Mouse (Mus musculus): ENCODE data around the gene Zfand3. TPM values are rescaled to one million over a fixed set of nuclear protein-coding genes. Genes with fewer than 3 reads are reported as not detected.
A peak's percentile ranks its signal among the peaks of the same experiment; 100 is the strongest.

Zfand3 gene
- polyA plus RNA-seq, 1 experiment from 2014 or later = 64.2 TPM

GRCm38 (mm10) chr17:30005451-30005941, 963 bp downstream of the Zfand3 start:
- H3K27ac ChIP-seq (replicated peaks) = peak overlapping the region; percentile 100
- no peaks in the 10 kb centered on the region for H3K27me3 ChIP-seq
- 1% methylated on average over 14 of the region's 19 CpGs for WGBS
- peak overlapping the region; percentile 89 for H3K4me2 ChIP-seq (replicated peaks)
- peak overlapping the region; percentile 91 for H3K9ac ChIP-seq (replicated peaks)
- H3K36me3 ChIP-seq = no peaks in the 10 kb centered on the region
- H3K4me3 ChIP-seq = peak overlapping the region; percentile 73
- no peaks in the 10 kb centered on the region for H3K9me3 ChIP-seq
- peak; percentile 13; the same call in 1 of the 2 replicates for ATAC-seq (replicated peaks)
- peaks cover 46% of the 10 kb centered on the region for H3K4me1 ChIP-seq

DNA sequence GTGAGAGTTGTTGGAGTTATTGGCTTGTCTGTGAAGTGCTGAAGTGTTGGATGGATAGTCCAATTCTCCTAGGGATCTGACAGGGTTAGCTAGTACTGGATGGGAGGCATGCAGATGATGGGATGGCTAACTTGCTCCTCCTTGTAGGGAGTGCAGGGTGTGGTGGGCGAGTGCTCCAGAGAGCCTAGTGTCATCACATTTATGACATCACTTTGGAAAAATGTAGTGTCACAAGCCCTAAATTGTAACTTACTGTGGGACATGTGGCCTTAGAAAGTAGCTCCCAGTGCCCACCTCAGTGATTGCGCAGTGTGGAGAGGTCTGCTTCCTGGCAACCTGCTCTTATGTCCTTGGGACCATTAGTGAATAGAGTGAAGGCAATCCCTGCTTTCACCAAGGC, 2.3 kb downstream of the Zfand3 start:
- no peak overlapping the region for H3K27ac ChIP-seq (replicated peaks)
- peak overlapping the region; percentile 89 for H3K4me2 ChIP-seq (replicated peaks)
- no peaks in the 10 kb centered on the region for H3K9me3 ChIP-seq
- no peak for ATAC-seq (replicated peaks)
- no peaks in the 10 kb centered on the region for H3K36me3 ChIP-seq
- H3K4me3 ChIP-seq = peak overlapping the region; percentile 5; the same call in 1 of the 2 replicates
- H3K27me3 ChIP-seq = no peaks in the 10 kb centered on the region
- 79% methylated on average over 2 of the region's 2 CpGs for WGBS
- H3K4me1 ChIP-seq = peaks cover 46% of the 10 kb centered on the region
- H3K9ac ChIP-seq (replicated peaks) = 0 out of 2 replicates have a peak overlapping the region, but pooled peaks have one; percentile 10

DNA sequence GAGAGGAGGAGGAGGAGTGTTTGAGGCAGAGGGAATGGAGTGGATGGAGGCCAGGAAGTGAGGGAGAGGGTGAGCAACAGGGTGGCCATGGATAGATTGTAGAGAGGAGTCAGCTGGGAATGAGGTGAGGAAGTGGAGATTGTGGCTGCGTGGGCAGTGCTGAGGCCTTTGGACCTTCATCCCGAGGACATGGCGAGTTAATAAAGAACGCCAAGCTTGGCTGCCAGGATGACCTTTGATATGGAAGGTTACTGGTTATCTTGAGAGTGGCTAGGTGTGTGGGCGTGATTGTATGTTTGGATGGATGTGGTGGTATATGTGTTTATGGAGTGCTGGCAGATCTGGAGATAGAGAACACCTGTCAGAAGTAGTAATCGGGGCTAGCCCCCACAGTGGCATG, 3.4 kb downstream of the Zfand3 start:
- no peaks in the 10 kb centered on the region for H3K36me3 ChIP-seq
- no peak overlapping the region for H3K4me3 ChIP-seq
- H3K27ac ChIP-seq (replicated peaks) = peak overlapping the region; percentile 46
- peak overlapping the region; percentile 89; the same call in 1 of the 2 replicates for H3K4me2 ChIP-seq (replicated peaks)
- no peak overlapping the region for H3K9ac ChIP-seq (replicated peaks)
- ATAC-seq (replicated peaks) = no peak
- H3K9me3 ChIP-seq = no peaks in the 10 kb centered on the region
- H3K27me3 ChIP-seq = no peaks in the 10 kb centered on the region
- 89% methylated on average over 6 of the region's 6 CpGs for WGBS
- peaks cover 46% of the 10 kb centered on the region for H3K4me1 ChIP-seq

DNA sequence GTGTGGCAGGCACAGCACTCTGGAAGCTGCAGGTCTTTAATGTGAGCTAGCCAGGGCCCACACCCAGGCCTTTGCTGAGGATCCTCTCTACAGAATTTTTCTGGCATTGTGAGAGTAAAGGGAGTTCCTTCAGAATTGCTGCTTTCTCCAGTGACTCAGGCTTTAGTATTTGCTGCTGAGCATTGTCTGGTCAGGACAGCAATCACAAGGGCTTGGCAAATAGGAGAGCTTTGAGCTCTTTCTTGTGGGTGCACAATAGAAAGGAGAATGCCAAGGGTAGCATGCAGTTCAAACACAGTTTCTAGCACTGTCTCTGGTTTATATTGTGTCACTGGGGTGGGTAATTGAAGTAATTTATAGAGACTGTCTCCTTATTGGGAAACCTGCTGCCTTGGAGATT, 3.9 kb downstream of the Zfand3 start:
- Histone ChIP-seq H3K4me1 (peaks cover 43% of the 10 kb centered on the region), H3K4me3 (no peak overlapping the region), H3K4me2 (replicated peaks) (peak overlapping the region; percentile 89; the same call in 1 of the 2 replicates), H3K9ac (replicated peaks) (no peak overlapping the region), H3K36me3 (no peaks in the 10 kb centered on the region), H3K27me3 (no peaks in the 10 kb centered on the region), H3K27ac (replicated peaks) (peak overlapping the region; percentile 46), H3K9me3 (no peaks in the 10 kb centered on the region)
- no peak for ATAC-seq (replicated peaks)

DNA sequence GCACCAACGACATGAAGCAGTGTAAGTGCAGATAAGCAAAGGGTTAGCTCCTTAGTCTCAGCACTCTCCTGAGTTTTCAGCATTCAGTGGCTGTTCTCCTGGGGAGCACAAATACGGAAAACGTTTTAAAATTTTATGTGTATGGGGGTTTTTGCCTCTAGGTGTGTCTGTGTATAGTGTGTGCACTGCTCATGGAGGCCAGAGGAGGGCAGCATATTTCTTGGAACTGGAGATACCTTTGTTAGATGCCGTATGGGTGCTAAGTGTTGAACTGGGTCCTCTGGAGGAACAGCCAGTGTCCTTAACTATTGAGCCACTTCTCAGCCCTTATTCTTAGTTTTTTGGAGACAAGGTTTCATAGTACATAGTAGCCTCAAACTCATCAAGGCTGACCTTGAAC, 10.1 kb downstream of the Zfand3 start:
- no peak for ATAC-seq (replicated peaks)
- WGBS = 98% methylated on average over 4 of the region's 4 CpGs
- Histone ChIP-seq H3K4me2 (replicated peaks) (no peak overlapping the region), H3K4me3 (no peak overlapping the region), H3K36me3 (no peaks in the 10 kb centered on the region), H3K4me1 (peaks cover 12% of the 10 kb centered on the region), H3K9me3 (no peaks in the 10 kb centered on the region), H3K27ac (replicated peaks) (no peak overlapping the region), H3K9ac (replicated peaks) (no peak overlapping the region), H3K27me3 (no peaks in the 10 kb centered on the region)

GRCm38 (mm10) chr17:30018927-30019610, 14.5 kb downstream of the Zfand3 start:
- Histone ChIP-seq H3K4me1 (peaks cover 25% of the 10 kb centered on the region), H3K27me3 (no peaks in the 10 kb centered on the region), H3K9me3 (no peaks in the 10 kb centered on the region), H3K36me3 (no peaks in the 10 kb centered on the region), H3K27ac (replicated peaks) (no peak overlapping the region), H3K4me2 (replicated peaks) (no peak overlapping the region), H3K9ac (replicated peaks) (no peak overlapping the region), H3K4me3 (no peak overlapping the region)
- 81% methylated on average over 12 of the region's 12 CpGs for WGBS
- ATAC-seq (replicated peaks) = no peak

- Histone ChIP-seq H3K9me3 (no peaks in the 10 kb centered on the region), H3K9ac (replicated peaks) (no peak overlapping the region), H3K27ac (replicated peaks) (no peak overlapping the region), H3K4me3 (no peak overlapping the region), H3K36me3 (no peaks in the 10 kb centered on the region), H3K4me2 (replicated peaks) (no peak overlapping the region), H3K27me3 (no peaks in the 10 kb centered on the region), H3K4me1 (peaks cover 25% of the 10 kb centered on the region)
- no peak for ATAC-seq (replicated peaks)
- 63% methylated on average over 6 of the region's 6 CpGs for WGBS
Observed at GRCm38 (mm10) chr17:30019942-30020341, 15.4 kb downstream of the Zfand3 start.

- WGBS = 58% methylated on average over 5 of the region's 5 CpGs
- Histone ChIP-seq H3K4me1 (peaks cover 58% of the 10 kb centered on the region), H3K4me2 (replicated peaks) (no peak overlapping the region), H3K9ac (replicated peaks) (no peak overlapping the region), H3K4me3 (no peak overlapping the region), H3K36me3 (no peaks in the 10 kb centered on the region), H3K27me3 (no peaks in the 10 kb centered on the region), H3K9me3 (no peaks in the 10 kb centered on the region), H3K27ac (replicated peaks) (no peak overlapping the region)
- ATAC-seq (replicated peaks) = no peak
Observed at GRCm38 (mm10) chr17:30024651-30025050, 20.1 kb downstream of the Zfand3 start.

- Histone ChIP-seq H3K27me3 (no peaks in the 10 kb centered on the region), H3K9ac (replicated peaks) (no peak overlapping the region), H3K36me3 (no peaks in the 10 kb centered on the region), H3K4me3 (no peak overlapping the region), H3K27ac (replicated peaks) (0 out of 2 replicates have a peak overlapping the region, but pooled peaks have one; percentile 1), H3K4me1 (peaks cover 55% of the 10 kb centered on the region), H3K9me3 (no peaks in the 10 kb centered on the region), H3K4me2 (replicated peaks) (no peak overlapping the region)
- WGBS = 14% methylated on average over 6 of the region's 6 CpGs
- ATAC-seq (replicated peaks) = no peak
Observed at GRCm38 (mm10) chr17:30026617-30027016, 22.1 kb downstream of the Zfand3 start.

DNA sequence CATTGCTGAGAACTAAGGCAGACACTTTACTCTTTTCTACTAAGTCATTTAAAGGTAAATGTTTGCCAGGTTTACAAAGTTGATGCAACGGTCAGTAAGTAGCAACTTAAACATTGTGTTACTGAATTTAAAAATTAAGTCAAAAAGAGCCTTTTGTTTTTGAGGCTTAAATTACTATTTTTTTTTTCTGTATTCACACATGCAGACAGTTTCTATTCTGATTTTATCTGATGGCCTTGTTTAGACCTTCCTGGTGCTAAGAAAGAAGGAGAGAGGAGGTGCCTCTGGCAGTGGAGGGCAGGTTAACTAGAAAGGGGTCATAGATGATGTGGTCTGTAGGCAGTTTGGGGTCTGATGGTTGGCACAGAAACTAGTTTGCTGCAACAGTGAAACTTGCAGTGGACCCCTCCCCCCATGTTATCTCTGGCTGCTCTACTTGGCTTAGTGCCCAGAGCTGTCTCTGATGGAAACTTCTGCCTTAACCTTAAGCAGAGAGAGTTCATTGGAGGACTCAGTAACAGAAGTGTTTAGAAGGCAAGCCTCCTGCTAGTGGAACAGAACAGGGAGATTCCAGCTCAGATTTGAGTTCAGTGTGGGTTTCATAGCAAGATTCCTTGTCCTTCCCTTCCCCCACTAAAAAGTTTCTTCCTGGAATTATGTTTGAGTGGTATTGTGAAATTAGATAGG, 23.0 kb downstream of the Zfand3 start:
- peak overlapping the region; percentile 6; the same call in 1 of the 2 replicates for H3K27ac ChIP-seq (replicated peaks)
- H3K4me2 ChIP-seq (replicated peaks) = no peak overlapping the region
- WGBS = 56% methylated on average over 1 of the region's 1 CpGs
- no peak for ATAC-seq (replicated peaks)
- H3K36me3 ChIP-seq = no peaks in the 10 kb centered on the region
- H3K4me3 ChIP-seq = no peak overlapping the region
- H3K9me3 ChIP-seq = no peaks in the 10 kb centered on the region
- no peaks in the 10 kb centered on the region for H3K27me3 ChIP-seq
- no peak overlapping the region for H3K9ac ChIP-seq (replicated peaks)
- peaks cover 57% of the 10 kb centered on the region for H3K4me1 ChIP-seq

DNA sequence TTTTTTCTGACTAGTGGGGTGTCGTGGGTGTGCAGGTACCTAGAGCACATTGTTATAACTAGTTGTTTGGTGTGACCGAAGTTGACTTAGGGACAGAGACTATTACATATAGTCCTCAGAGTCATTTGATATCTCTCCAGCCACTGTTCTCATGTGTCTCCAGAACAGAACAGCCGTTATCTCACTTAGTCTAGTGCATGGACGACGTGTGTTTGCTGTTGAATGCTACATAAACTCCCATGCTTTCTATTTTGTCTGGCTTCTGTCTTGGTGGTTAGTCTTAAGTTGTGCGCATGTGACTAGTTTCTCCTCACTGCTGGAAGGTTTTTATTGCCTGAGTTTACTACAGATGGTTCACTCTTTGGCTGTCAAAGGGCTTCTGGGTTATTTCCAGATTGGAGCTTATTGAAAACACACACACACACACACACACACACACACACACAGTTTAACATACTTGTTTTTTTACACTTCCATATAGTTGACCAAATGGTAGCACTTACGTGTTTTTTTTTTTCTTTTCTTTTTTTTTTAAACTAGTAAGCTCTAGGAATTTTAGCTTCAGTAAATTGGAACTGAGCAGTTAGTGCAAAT, 25.2 kb downstream of the Zfand3 start:
- Histone ChIP-seq H3K9ac (replicated peaks) (no peak overlapping the region), H3K4me1 (peaks cover 60% of the 10 kb centered on the region), H3K4me3 (no peak overlapping the region), H3K27ac (replicated peaks) (no peak overlapping the region), H3K4me2 (replicated peaks) (no peak overlapping the region), H3K27me3 (no peaks in the 10 kb centered on the region), H3K9me3 (no peaks in the 10 kb centered on the region), H3K36me3 (no peaks in the 10 kb centered on the region)
- 76% methylated on average over 7 of the region's 7 CpGs for WGBS
- ATAC-seq (replicated peaks) = no peak

DNA sequence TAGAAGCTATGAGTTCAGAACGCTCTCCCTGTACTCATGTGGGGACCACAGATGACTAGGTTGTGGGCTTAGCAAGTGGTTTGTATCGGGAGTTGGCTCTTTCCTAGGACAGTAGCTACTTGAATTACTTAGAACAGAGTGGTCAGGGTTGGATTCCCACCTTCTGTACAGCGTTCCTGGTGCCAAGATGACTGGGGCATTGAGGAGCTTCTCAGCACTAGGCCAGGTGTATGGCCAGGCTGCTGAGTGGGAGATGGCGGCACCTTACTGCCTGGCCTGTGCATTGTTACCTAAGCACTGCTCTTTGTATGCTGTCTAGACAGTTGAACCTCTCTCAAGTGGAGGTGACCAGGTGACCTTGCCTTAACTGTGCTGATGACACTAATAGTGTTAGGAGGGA, 28.3 kb downstream of the Zfand3 start:
- Histone ChIP-seq H3K9me3 (no peaks in the 10 kb centered on the region), H3K27me3 (no peaks in the 10 kb centered on the region), H3K4me3 (no peak overlapping the region), H3K36me3 (no peaks in the 10 kb centered on the region), H3K4me2 (replicated peaks) (no peak overlapping the region), H3K27ac (replicated peaks) (no peak overlapping the region), H3K9ac (replicated peaks) (no peak overlapping the region), H3K4me1 (peaks cover 38% of the 10 kb centered on the region)
- ATAC-seq (replicated peaks) = no peak
- 97% methylated on average over 4 of the region's 4 CpGs for WGBS

Data from forebrain, embryonic 15.5 days (tissue).